Mouse (Mus musculus): ENCODE measurements around the gene Lztr1.

The Lztr1 gene

GRCm38 (mm10) chr16:17557947-17558480, 49.5 kb downstream of the Lztr1 start:
- peak; percentile 48 for DNase-seq (ENCODE audit: low spot score)

- no peak for DNase-seq (ENCODE audit: low spot score)
These were observed 50.3 kb downstream of the Lztr1 start for GRCm38 (mm10) chr16:17558811-17559210.

GRCm38 (mm10) chr16:17559396-17560027, 51.0 kb downstream of the Lztr1 start:
- no peak for DNase-seq (ENCODE audit: low spot score)

GRCm38 (mm10) chr16:17561128-17561750, 52.8 kb downstream of the Lztr1 start, which contains the start of gene Lrrc74b:
TSS of gene Lrrc74b (minus strand) at chr16:17561247.
- DNase-seq (ENCODE audit: low spot score): peak; percentile 77

- DNase-seq (ENCODE audit: low spot score): peak; percentile 31
These were observed 53.3 kb downstream of the Lztr1 start, which contains the start of gene P2rx6 for GRCm38 (mm10) chr16:17561751-17562208. TSS of gene P2rx6 (plus strand) at chr16:17561885.

- DNase-seq (ENCODE audit: low spot score): no peak
These were observed 55.1 kb downstream of the Lztr1 start for GRCm38 (mm10) chr16:17563580-17563979.

GRCm38 (mm10) chr16:17564221-17564620, 55.7 kb downstream of the Lztr1 start:
- DNase-seq (ENCODE audit: low spot score): no peak

- DNase-seq (ENCODE audit: low spot score): no peak
These were observed 56.3 kb downstream of the Lztr1 start for GRCm38 (mm10) chr16:17564771-17565170.

GRCm38 (mm10) chr16:17566186-17566585, 57.7 kb downstream of the Lztr1 start:
- no peak for DNase-seq (ENCODE audit: low spot score)

Measured in ovary, adult 18-20 months (tissue).